Mouse (Mus musculus) bone marrow, adult 2 months (tissue): ENCODE measurements around the gene Nectin4.
"Not testable (repeated sequence)": the region's sequence is repeated elsewhere in the genome, so short reads cannot be mapped to it uniquely, and the experiment has no call there.

Experiments used
- CTCF ChIP-seq: fragments of 200-500 bp; IDR thresholded peaks from 2 replicates; pipeline ENCODE4 v1.5.1; 2011; ENCODE audit warnings: low read length, control low read depth; ENCODE audit not compliant: control insufficient read depth, insufficient read depth
- POLR2A ChIP-seq: fragments of 200-500 bp; IDR thresholded peaks from 2 replicates; pipeline ENCODE4 v1.6.1; 2011; ENCODE audit warnings: low read depth, mild to moderate bottlenecking, control low read depth, low read length, borderline replicate concordance; ENCODE audit not compliant: control insufficient read depth

- TF ChIP-seq CTCF, POLR2A: not testable (repeated sequence)
Measured at GRCm38 (mm10) chr1:171326588-171326987, 43.3 kb upstream of the Nectin4 start.
